Mouse (Mus musculus): ENCODE data around the gene Ccl17. TPM values are rescaled to one million over a fixed set of nuclear protein-coding genes. Genes with fewer than 3 reads are reported as not detected.

Gene Ccl17
- polyA plus RNA-seq, 1 experiment from 2014 or later = not detected

DNA sequence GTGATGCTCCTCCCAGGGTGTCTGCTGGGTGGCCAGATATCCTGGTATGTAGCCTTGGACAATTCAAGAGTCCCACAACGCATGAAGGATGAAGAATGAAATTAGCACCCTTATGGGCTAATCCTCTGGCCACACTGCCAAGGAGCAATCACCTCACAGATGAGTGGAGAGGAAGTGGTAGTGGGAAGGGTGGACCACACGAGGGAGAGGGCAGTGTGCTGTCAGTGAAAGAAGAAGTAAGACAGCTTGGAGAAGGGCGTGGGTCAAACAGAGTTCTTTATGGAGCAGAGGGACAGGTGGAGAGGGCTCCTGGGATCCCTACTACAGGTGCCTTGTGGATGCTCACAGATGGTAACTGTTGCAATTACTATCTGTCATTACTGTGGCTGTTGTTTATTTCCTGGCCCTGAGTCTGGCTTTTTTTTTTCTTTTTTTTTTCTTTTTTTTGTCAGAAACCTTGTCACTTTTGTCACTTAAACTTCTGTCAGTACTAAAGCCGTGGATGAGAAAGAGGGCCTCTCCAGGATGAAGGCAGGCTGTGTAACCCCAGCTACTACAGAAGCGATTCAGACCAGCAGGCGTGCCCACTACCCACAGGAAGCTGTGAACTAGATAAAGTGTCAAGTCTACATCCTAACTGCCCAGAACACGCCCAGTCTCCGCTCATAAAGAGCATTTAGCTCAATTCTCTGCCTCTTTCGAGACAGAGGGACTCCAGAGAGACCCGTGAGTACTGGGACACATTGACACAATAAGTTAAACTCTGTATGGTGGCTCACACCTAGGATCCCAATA lies 5.5 kb upstream of the Ccl17 start:
- Histone ChIP-seq H3K27ac (no peak overlapping the region), H3K36me3 (ENCODE audit: inconsistent target) (no peaks in the 10 kb centered on the region), H3K79me2 (ENCODE audit: inconsistent target) (no peaks in the 10 kb centered on the region), H3K4me3 (ENCODE audit: inconsistent target) (no peak overlapping the region)
- WGBS (ENCODE audit: missing documents) = 23% methylated on average over 10 of the region's 10 CpGs

DNA sequence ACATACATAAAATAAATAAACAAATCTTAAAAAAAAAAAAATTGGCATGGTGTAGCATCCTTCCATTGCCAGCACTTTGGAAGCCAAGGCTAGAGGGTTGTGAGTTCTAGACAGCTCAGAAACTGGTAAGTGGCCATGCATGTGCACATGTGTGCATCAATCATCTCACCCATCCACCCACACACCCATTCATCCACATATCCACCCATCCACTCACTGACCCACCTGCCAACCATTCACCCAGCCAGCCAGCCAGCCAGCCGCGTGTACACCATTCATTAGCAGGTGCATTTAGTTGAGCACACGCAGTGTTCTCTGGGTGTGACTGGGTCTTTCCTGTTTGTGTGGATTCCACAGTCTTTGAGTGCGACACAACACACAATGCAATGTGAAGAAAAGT lies 4.4 kb upstream of the Ccl17 start:
- no peaks in the 10 kb centered on the region for H3K36me3 ChIP-seq (ENCODE audit: inconsistent target)
- H3K79me2 ChIP-seq (ENCODE audit: inconsistent target) = no peaks in the 10 kb centered on the region
- 81% methylated on average over 3 of the region's 4 CpGs for WGBS (ENCODE audit: missing documents)
- no peak overlapping the region for H3K4me3 ChIP-seq (ENCODE audit: inconsistent target)
- no peak overlapping the region for H3K27ac ChIP-seq

DNA sequence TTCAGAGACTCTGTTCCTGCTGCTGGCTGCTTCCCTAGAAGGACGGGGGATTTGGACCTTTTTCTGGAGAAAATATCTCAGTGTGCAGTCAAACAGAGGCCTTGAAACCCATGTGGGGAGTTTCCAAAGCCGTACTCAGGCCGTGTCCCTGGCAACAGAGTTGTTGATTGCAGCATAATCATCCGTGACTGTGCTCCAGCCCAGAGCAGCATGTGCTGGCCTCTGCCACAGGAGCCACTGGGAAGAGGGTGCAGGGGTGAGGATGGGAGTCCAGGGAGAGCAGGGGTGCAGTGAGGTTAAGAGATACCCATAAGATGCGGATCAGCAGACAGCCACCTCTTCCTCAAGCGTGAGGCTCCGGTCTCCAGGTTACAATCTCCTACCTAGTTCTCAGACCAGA lies 2.7 kb upstream of the Ccl17 start:
- H3K27ac ChIP-seq = no peak overlapping the region
- WGBS (ENCODE audit: missing documents) = 95% methylated on average over 7 of the region's 7 CpGs
- H3K4me3 ChIP-seq (ENCODE audit: inconsistent target) = no peak overlapping the region
- no peaks in the 10 kb centered on the region for H3K36me3 ChIP-seq (ENCODE audit: inconsistent target)
- H3K79me2 ChIP-seq (ENCODE audit: inconsistent target) = no peaks in the 10 kb centered on the region

DNA sequence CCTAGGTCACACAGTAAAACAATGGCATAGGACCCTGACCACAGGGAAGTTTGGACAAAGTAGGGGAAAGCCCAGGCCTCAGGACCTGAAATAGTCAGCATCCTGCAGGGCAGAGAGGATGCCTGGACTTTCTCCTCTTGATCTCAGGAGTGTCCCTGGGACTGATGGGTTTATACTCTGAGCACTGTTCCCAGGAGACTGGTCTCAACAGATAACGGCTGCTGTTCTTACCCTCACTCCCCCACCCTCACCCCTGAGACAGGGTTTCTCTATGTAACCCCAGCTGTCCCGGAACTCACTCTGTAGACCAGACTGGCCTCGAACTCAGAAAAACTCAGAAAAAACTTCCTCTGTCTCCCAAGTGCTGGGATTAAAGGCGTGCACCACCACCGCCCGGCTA lies 1.9 kb upstream of the Ccl17 start:
- no peak overlapping the region for H3K27ac ChIP-seq
- H3K4me3 ChIP-seq (ENCODE audit: inconsistent target) = no peak overlapping the region
- H3K79me2 ChIP-seq (ENCODE audit: inconsistent target) = no peaks in the 10 kb centered on the region
- 96% methylated on average over 6 of the region's 6 CpGs for WGBS (ENCODE audit: missing documents)
- no peaks in the 10 kb centered on the region for H3K36me3 ChIP-seq (ENCODE audit: inconsistent target)

DNA sequence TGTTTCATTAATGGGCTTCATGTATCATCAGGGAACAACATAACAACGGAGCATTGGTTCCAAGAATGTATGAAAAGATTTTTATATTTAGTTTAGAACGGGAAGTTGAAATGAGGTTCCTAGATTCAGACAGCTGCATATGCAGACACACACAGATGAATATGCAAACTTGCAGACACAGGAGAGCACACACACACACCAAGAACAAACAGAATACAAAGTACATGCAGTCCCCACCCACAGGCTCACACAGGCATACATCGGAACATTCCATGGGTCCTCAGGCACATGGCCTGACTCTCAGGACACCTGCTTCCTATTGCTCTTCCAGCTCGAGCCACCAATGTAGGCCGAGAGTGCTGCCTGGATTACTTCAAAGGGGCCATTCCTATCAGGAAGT lies 602 bp downstream of the Ccl17 start:
- WGBS (ENCODE audit: missing documents) = 98% methylated on average over 5 of the region's 5 CpGs
- Histone ChIP-seq H3K27ac (no peak overlapping the region), H3K4me3 (ENCODE audit: inconsistent target) (no peak overlapping the region), H3K36me3 (ENCODE audit: inconsistent target) (no peaks in the 10 kb centered on the region), H3K79me2 (ENCODE audit: inconsistent target) (no peaks in the 10 kb centered on the region)

DNA sequence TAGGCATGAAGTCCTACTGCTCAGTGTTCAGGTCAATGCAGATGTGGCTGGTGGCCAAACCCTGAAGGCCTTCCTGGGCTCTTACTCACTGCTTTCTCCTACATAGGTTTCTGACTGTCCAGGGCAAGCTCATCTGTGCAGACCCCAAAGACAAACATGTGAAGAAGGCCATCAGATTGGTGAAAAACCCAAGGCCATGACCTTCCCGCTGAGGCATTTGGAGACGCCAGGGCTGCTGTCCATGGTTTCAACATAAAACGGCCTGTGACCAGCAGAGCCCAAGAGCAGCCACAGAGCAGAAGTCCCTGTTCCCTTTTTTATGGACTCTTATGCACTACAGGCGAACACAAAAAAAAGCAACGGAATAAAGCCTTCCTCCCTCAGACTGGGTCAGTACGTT lies 1.4 kb downstream of the Ccl17 start:
- Histone ChIP-seq H3K27ac (no peak overlapping the region), H3K4me3 (ENCODE audit: inconsistent target) (no peak overlapping the region), H3K36me3 (ENCODE audit: inconsistent target) (no peaks in the 10 kb centered on the region), H3K79me2 (ENCODE audit: inconsistent target) (no peaks in the 10 kb centered on the region)
- whole genome bisulfite sequencing (ENCODE audit: missing documents) = 11% methylated on average over 6 of the region's 6 CpGs

DNA sequence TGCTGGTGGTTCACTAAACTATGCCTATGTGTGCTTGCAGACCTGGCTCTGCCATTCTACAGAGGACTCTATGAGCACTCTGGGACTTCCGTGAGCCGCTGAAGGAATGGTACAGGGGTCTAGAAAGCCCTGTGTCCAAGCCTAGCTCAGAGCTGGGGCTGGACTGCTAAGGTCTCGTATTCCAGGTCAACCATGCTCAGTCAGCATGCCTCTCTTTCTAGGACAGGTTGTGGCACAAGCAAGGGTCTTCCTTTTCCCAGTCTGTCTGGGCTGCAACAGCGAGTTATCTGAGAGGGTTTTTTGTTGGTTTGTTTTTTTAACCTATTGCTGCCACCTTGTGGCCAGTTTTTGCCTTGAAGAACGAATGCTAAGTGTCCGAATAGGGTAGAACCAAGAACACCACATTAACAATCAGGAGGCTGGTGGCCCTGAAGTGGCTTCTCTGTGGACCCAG lies 2.4 kb downstream of the Ccl17 start:
- Histone ChIP-seq H3K27ac (no peak overlapping the region), H3K36me3 (ENCODE audit: inconsistent target) (no peaks in the 10 kb centered on the region), H3K4me3 (ENCODE audit: inconsistent target) (no peak overlapping the region), H3K79me2 (ENCODE audit: inconsistent target) (no peaks in the 10 kb centered on the region)
- 39% methylated on average over 6 of the region's 6 CpGs for WGBS (ENCODE audit: missing documents)

DNA sequence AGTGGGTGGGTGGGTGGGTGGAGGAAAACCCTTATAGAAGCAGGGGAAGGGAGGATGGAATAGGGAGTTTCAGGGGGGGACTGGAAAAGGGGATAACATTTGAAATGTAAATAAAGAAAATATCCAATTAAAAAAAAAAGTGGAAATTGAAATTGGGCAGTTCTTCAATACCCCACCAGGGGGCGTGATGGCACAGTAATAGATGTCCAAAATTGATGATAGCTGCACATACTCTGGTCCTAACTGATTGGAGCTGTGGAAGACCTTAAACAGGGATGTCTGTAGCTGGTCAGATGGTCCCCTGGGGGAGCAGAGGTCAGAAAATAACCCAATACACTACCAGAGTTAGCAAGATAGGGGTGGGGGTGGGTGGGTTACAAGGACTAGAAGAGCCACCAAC lies 4.3 kb downstream of the Ccl17 start:
- Histone ChIP-seq H3K79me2 (ENCODE audit: inconsistent target) (no peaks in the 10 kb centered on the region), H3K27ac (no peak overlapping the region), H3K36me3 (ENCODE audit: inconsistent target) (no peaks in the 10 kb centered on the region), H3K4me3 (ENCODE audit: inconsistent target) (no peak overlapping the region)
- WGBS (ENCODE audit: missing documents) = 0% methylated on average over 1 of the region's 1 CpGs

DNA sequence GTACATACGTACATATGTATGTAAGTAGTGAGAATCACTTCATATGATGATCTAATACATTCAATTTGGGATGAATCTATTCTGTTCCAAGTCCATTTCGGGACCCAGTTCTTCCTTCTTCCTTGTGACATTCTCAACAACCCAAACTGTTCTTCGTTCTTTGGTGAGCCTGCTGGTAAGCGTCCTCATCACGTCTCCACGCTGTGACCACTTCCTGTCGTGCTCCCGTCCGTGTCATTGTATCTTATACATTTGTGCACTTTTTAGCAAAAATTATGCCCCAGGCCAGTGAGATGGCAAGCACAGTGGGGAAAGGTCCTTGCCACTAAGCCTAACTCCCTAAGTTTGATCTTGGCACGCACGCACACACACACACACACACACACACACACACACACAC lies 7.7 kb downstream of the Ccl17 start:
- 49% methylated on average over 5 of the region's 11 CpGs for WGBS (ENCODE audit: missing documents)
- H3K4me3 ChIP-seq (ENCODE audit: inconsistent target) = no peak overlapping the region
- H3K36me3 ChIP-seq (ENCODE audit: inconsistent target) = peaks cover 18% of the 10 kb centered on the region; the same call in 1 of the 2 replicates
- H3K79me2 ChIP-seq (ENCODE audit: inconsistent target) = no peaks in the 10 kb centered on the region
- no peak overlapping the region for H3K27ac ChIP-seq

DNA sequence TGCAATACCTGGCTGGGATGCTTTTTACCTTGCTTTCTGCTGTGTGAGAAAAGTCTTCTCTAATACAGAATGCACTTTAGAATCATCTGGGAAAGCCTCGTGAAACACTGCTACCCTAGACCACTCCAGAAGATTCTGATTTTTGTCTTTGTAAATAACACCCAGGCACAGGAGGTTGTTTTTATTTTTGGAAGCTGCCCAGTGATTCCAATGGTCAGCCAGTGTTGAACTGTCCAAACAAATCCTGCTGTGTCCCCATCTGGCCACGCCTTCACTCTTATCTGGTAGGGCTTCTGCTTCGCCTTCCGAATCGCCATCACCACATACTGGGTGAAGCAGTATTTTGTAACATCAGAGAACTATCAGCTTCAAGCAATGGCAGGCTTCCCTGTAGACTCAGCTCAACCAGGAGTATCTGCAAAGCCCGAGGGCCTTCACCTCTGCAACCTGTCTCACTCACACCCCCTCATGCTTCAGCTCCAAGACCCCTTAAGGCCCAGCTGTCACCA lies 9.5 kb downstream of the Ccl17 start:
- WGBS (ENCODE audit: missing documents) = 93% methylated on average over 6 of the region's 6 CpGs
- H3K36me3 ChIP-seq (ENCODE audit: inconsistent target) = peaks cover 29% of the 10 kb centered on the region

DNA sequence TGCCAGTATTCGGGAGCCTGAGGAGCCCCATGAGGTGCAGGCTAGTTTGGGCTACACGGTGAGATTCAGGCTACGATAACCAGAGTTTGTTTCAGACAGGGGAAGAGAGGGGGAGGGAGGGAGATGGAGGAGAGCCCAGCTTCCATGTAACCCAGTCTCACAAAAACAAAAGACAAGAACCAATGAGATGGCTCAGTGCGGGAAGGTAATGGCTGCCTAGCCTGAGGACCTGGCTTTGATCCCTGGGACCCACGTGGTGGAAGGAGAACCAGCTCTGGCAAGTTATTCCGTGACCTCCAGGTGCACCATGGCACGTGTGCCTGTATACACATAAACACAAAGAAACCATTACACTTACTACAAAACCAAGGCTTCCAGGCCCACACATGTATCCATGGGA lies 10.3 kb downstream of the Ccl17 start:
- Histone ChIP-seq H3K36me3 (ENCODE audit: inconsistent target) (peaks cover 37% of the 10 kb centered on the region), H3K4me3 (ENCODE audit: inconsistent target) (no peak overlapping the region), H3K79me2 (ENCODE audit: inconsistent target) (no peaks in the 10 kb centered on the region), H3K27ac (no peak overlapping the region)
- WGBS (ENCODE audit: missing documents) = 96% methylated on average over 7 of the region's 7 CpGs

More for the DNA sequence above, 9.5 kb downstream of the Ccl17 start:
- Histone ChIP-seq H3K27ac (no peak overlapping the region), H3K4me3 (ENCODE audit: inconsistent target) (no peak overlapping the region), H3K79me2 (ENCODE audit: inconsistent target) (no peaks in the 10 kb centered on the region)

DNA sequence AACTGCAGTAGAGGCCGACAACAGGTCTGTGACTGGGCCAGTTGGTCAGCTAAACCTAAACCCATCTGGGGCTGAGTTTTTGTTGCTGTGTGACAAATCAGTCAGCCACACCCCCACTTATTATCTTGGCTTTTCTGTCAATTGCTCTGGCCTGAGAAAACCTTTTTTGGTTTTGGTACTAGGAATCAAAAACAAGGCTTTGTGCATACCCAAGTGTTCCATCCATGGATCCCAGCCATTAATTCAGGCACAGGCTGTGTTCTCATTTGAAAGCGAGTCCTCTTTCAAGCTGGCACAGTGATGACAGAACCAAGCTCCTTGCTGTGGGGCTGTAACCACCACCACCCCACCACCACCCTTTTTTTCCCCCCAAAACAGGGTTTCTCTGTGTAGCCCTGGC lies 11.1 kb downstream of the Ccl17 start:
- no peak overlapping the region for H3K27ac ChIP-seq
- WGBS (ENCODE audit: missing documents) = 96% methylated on average over 2 of the region's 2 CpGs
- no peaks in the 10 kb centered on the region for H3K79me2 ChIP-seq (ENCODE audit: inconsistent target)
- H3K4me3 ChIP-seq (ENCODE audit: inconsistent target) = no peak overlapping the region
- H3K36me3 ChIP-seq (ENCODE audit: inconsistent target) = peaks cover 37% of the 10 kb centered on the region

DNA sequence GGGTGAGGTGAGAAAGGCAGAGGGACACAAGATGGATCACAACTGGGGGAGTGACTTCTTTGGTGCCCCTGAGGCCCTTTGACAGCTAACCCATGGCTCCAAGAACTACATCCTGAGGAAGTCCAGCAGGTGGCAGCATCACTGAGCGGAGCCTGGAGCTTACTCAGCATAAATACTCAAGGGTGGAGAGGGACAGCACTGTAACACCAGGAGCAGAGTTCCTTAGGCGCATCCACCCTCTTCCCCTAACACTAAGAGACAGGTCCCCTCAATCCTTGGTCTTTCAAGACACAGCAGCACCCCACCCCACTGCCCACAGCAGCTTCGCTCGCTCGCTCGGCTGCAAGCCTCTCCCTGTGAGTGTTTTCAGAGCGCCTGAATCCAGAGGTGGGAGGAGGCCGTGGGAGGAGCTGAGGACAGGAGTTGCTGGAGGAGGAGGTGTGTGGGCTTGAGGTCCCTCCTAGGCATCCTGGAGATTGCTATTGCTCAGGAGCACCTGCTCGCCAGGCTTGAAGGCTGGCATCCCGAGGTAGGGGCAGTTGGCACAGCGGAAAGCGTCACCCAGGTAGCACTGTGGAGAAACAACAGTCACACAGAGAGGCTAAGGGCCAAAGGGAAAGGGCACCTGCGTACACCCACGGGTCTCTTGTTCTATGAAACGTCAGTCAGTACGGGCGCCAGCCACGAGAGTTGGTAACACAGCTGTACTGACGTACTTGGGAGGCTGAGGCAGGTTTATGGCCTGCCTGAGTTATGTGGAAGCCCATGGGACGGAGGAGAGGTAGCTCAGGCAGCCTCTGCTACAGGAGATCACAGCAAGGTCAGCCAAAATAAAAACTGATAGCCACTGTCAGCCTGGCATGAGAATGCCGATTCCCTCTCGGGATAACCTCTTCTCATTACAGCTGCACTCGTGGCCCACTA lies 12.6 kb downstream of the Ccl17 start:
- no peaks in the 10 kb centered on the region for H3K79me2 ChIP-seq (ENCODE audit: inconsistent target)
- no peak overlapping the region for H3K4me3 ChIP-seq (ENCODE audit: inconsistent target)
- 91% methylated on average over 23 of the region's 23 CpGs for WGBS (ENCODE audit: missing documents)
- H3K36me3 ChIP-seq (ENCODE audit: inconsistent target) = peaks cover 47% of the 10 kb centered on the region
- no peak overlapping the region for H3K27ac ChIP-seq

DNA sequence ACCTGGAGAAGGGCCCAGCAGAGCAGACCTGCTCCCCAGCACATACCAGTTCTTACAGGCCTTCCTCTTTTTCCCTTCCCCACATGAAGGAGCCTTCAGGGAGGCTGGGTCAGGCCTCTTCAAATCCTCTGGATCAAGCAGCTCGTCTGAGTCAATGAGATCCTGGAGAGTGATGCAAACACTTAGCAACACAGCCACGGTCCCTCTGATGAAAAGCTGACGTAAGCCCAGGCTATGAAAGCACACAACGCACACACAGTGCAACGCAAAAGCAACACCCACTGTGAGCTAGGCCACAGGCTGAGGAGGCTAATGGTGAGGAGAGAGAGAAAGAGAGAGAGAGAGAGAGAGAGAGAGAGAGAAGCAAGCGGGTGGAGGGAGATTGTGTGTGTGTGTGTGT lies 14.9 kb downstream of the Ccl17 start:
- Histone ChIP-seq H3K79me2 (ENCODE audit: inconsistent target) (no peaks in the 10 kb centered on the region), H3K36me3 (ENCODE audit: inconsistent target) (peaks cover 57% of the 10 kb centered on the region), H3K27ac (no peak overlapping the region), H3K4me3 (ENCODE audit: inconsistent target) (no peak overlapping the region)
- 85% methylated on average over 3 of the region's 6 CpGs for WGBS (ENCODE audit: missing documents)

DNA sequence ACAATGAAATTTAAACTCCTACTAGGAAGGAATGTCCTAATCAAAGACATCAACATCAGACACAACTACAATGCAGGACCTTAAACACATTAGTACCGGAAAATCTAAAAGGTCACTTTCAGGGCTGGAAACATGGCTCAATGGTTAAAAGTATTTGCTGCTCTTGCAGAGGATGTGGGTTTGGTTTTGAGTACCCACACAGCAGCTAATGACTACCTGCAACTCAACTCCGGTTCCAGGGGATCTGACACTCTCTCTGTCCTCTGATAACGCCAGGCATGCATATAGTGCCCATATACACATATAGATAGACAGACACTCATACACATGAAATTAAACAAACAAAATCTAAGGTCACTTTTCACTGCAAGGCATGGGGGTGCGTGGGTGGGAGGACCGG lies 16.0 kb downstream of the Ccl17 start:
- Histone ChIP-seq H3K4me3 (ENCODE audit: inconsistent target) (no peak overlapping the region), H3K79me2 (ENCODE audit: inconsistent target) (no peaks in the 10 kb centered on the region), H3K27ac (no peak overlapping the region), H3K36me3 (ENCODE audit: inconsistent target) (peaks cover 57% of the 10 kb centered on the region)
- WGBS (ENCODE audit: missing documents) = 96% methylated on average over 5 of the region's 5 CpGs
